Mouse (Mus musculus): ENCODE measurements around the gene Tbx19. TPM values are rescaled to one million over a fixed set of nuclear protein-coding genes. Genes with fewer than 3 reads are reported as not detected.

The Tbx19 gene
- polyA plus RNA-seq, 2 experiments, result 0.04 to 0.13 TPM

GRCm38 (mm10) chr1:165174059-165174616 is 13.6 kb upstream of the Tbx19 start:
- TF ChIP-seq EP300 (IDR thresholded peaks at IDR 0.05; ENCODE audit: low read depth), result no peak
- TF ChIP-seq CTCF (IDR thresholded peaks at IDR 0.05; ENCODE audit: low read depth), result no peak
- no peak for DNase-seq (ENCODE audit: low read depth in 3 of 3, low spot score in 3 of 3)
- no peak for ATAC-seq (ENCODE audit: insufficient read depth)
- no peaks in the 10 kb centered on the region for H3K27me3 ChIP-seq (ENCODE audit: control insufficient read depth, insufficient read depth, low read length)
- H3K36me3 ChIP-seq (replicated peaks; ENCODE audit: control insufficient read depth, insufficient read depth, low read depth), result no peaks in the 10 kb centered on the region; the same call in 1 of the 2 replicates
- no peaks in the 10 kb centered on the region for H3K9me3 ChIP-seq (ENCODE audit: control insufficient read depth, low read length)
- H3K4me1 ChIP-seq (replicated peaks; ENCODE audit: control insufficient read depth in 2 of 2, insufficient read depth in 2 of 2, low read length in 1 of 2), result 0 out of 4 replicates have a peak, but pooled peaks cover 0 to 2% of the 10 kb centered on the region in 2 experiments
- no peak overlapping the region for H3K9ac ChIP-seq (replicated peaks)
- no peak overlapping the region for H3K4me2 ChIP-seq (ENCODE audit: low read depth)
- WGBS (ENCODE audit: insufficient replicate concordance), result 45% methylated on average over 9 of the region's 9 CpGs
- H3K27ac ChIP-seq, result no peak overlapping the region
- no peak overlapping the region for H3K4me3 ChIP-seq (ENCODE audit: insufficient read depth in 1 of 2, low read depth in 2 of 2, low read length in 2 of 2)

GRCm38 (mm10) chr1:165171277-165171676 is 10.7 kb upstream of the Tbx19 start:
- ATAC-seq (ENCODE audit: insufficient read depth) (no peak), DNase-seq (ENCODE audit: low read depth in 3 of 3, low spot score in 3 of 3) (no peak)
- Histone ChIP-seq H3K4me1 (replicated peaks; ENCODE audit: control insufficient read depth in 2 of 2, insufficient read depth in 2 of 2, low read length in 1 of 2) (0 out of 4 replicates have a peak, but pooled peaks cover 0 to 2% of the 10 kb centered on the region in 2 experiments), H3K4me2 (ENCODE audit: low read depth) (no peak overlapping the region), H3K4me3 (ENCODE audit: insufficient read depth in 1 of 2, low read depth in 2 of 2, low read length in 2 of 2) (no peak overlapping the region), H3K27ac (no peak overlapping the region), H3K9ac (replicated peaks) (no peak overlapping the region), H3K27me3 (ENCODE audit: control insufficient read depth, insufficient read depth, low read length) (no peaks in the 10 kb centered on the region), H3K36me3 (replicated peaks; ENCODE audit: control insufficient read depth, insufficient read depth, low read depth) (no peaks in the 10 kb centered on the region), H3K9me3 (ENCODE audit: control insufficient read depth, low read length) (no peaks in the 10 kb centered on the region)
- TF ChIP-seq CTCF (IDR thresholded peaks at IDR 0.05; ENCODE audit: low read depth), result no peak
- TF ChIP-seq EP300 (IDR thresholded peaks at IDR 0.05; ENCODE audit: low read depth), result no peak
- 73% methylated on average over 7 of the region's 8 CpGs for WGBS (ENCODE audit: insufficient replicate concordance)

- WGBS (ENCODE audit: insufficient replicate concordance), result 25% methylated on average over 5 of the region's 5 CpGs
- H3K4me2 ChIP-seq (ENCODE audit: low read depth), result no peak overlapping the region
- no peak overlapping the region for H3K4me3 ChIP-seq (ENCODE audit: insufficient read depth in 1 of 2, low read depth in 2 of 2, low read length in 2 of 2)
- DNase-seq (ENCODE audit: low read depth in 3 of 3, low spot score in 3 of 3) (no peak), ATAC-seq (ENCODE audit: insufficient read depth) (no peak)
- no peaks in the 10 kb centered on the region for H3K9me3 ChIP-seq (ENCODE audit: control insufficient read depth, low read length)
- no peaks in the 10 kb centered on the region for H3K27me3 ChIP-seq (ENCODE audit: control insufficient read depth, insufficient read depth, low read length)
- no peak overlapping the region for H3K9ac ChIP-seq (replicated peaks)
- 0 out of 4 replicates have a peak, but pooled peaks cover 0 to 2% of the 10 kb centered on the region in 2 experiments for H3K4me1 ChIP-seq (replicated peaks; ENCODE audit: control insufficient read depth in 2 of 2, insufficient read depth in 2 of 2, low read length in 1 of 2)
- H3K27ac ChIP-seq, result no peak overlapping the region
- no peaks in the 10 kb centered on the region for H3K36me3 ChIP-seq (replicated peaks; ENCODE audit: control insufficient read depth, insufficient read depth, low read depth)
- TF ChIP-seq CTCF (IDR thresholded peaks at IDR 0.05; ENCODE audit: low read depth) (no peak), EP300 (IDR thresholded peaks at IDR 0.05; ENCODE audit: low read depth) (no peak)
Observed at GRCm38 (mm10) chr1:165170157-165170556, 9.6 kb upstream of the Tbx19 start.

- no peak overlapping the region for H3K4me3 ChIP-seq (ENCODE audit: insufficient read depth in 1 of 2, low read depth in 2 of 2, low read length in 2 of 2)
- TF ChIP-seq CTCF (IDR thresholded peaks at IDR 0.05; ENCODE audit: low read depth) (no peak), EP300 (IDR thresholded peaks at IDR 0.05; ENCODE audit: low read depth) (no peak)
- ATAC-seq (ENCODE audit: insufficient read depth) (no peak), DNase-seq (ENCODE audit: low read depth in 3 of 3, low spot score in 3 of 3) (no peak)
- H3K27me3 ChIP-seq (ENCODE audit: control insufficient read depth, insufficient read depth, low read length), result no peaks in the 10 kb centered on the region
- no peaks in the 10 kb centered on the region for H3K36me3 ChIP-seq (replicated peaks; ENCODE audit: control insufficient read depth, insufficient read depth, low read depth)
- H3K27ac ChIP-seq, result no peak overlapping the region
- H3K9ac ChIP-seq (replicated peaks), result no peak overlapping the region
- no peak overlapping the region for H3K4me2 ChIP-seq (ENCODE audit: low read depth)
- 67% methylated on average over 3 of the region's 3 CpGs for WGBS (ENCODE audit: insufficient replicate concordance)
- 0 out of 4 replicates have a peak, but pooled peaks cover 0 to 2% of the 10 kb centered on the region in 2 experiments for H3K4me1 ChIP-seq (replicated peaks; ENCODE audit: control insufficient read depth in 2 of 2, insufficient read depth in 2 of 2, low read length in 1 of 2)
- no peaks in the 10 kb centered on the region for H3K9me3 ChIP-seq (ENCODE audit: control insufficient read depth, low read length)
Observed at GRCm38 (mm10) chr1:165169462-165169861, 8.9 kb upstream of the Tbx19 start.

GRCm38 (mm10) chr1:165164920-165165319 is 4.3 kb upstream of the Tbx19 start:
- TF ChIP-seq EP300 (IDR thresholded peaks at IDR 0.05; ENCODE audit: low read depth) (no peak), CTCF (IDR thresholded peaks at IDR 0.05; ENCODE audit: low read depth) (no peak)
- Histone ChIP-seq H3K4me3 (ENCODE audit: insufficient read depth in 1 of 2, low read depth in 2 of 2, low read length in 2 of 2) (no peak overlapping the region), H3K9ac (replicated peaks) (no peak overlapping the region), H3K9me3 (ENCODE audit: control insufficient read depth, low read length) (no peaks in the 10 kb centered on the region), H3K27ac (no peak overlapping the region), H3K36me3 (replicated peaks; ENCODE audit: control insufficient read depth, insufficient read depth, low read depth) (no peaks in the 10 kb centered on the region), H3K4me2 (ENCODE audit: low read depth) (no peak overlapping the region), H3K27me3 (ENCODE audit: control insufficient read depth, insufficient read depth, low read length) (no peaks in the 10 kb centered on the region), H3K4me1 (replicated peaks; ENCODE audit: control insufficient read depth in 2 of 2, insufficient read depth in 2 of 2, low read length in 1 of 2) (no peaks in the 10 kb centered on the region)
- no peak for ATAC-seq (ENCODE audit: insufficient read depth)
- WGBS (ENCODE audit: insufficient replicate concordance), result 73% methylated on average over 6 of the region's 6 CpGs
- no peak for DNase-seq (ENCODE audit: low read depth in 3 of 3, low spot score in 3 of 3)

Data from liver, embryonic 14.5 days (tissue).